Mouse (Mus musculus) cerebellum, adult 9-10 months (tissue): ENCODE measurements around the gene Zfp39.
"Not testable (repeated sequence)": the region's sequence is repeated elsewhere in the genome, so short reads cannot be mapped to it uniquely, and the experiment has no call there.

Experiments used
- DNase-seq: peaks from one replicate; pipeline ENCODE4 v3.0.0; 2022

Gene Zfp39

GRCm38 (mm10) chr11:58918759-58919158, 14.7 kb upstream of the Zfp39 start:
- no peak for DNase-seq

GRCm38 (mm10) chr11:58917745-58918366, 13.8 kb upstream of the Zfp39 start, which contains the start of gene Btnl10:
Gene Btnl10, plus strand, starts transcription at chr11:58917908.
- DNase-seq, result no peak

- DNase-seq, result no peak
Measured at GRCm38 (mm10) chr11:58916879-58917744, 13.1 kb upstream of the Zfp39 start.

GRCm38 (mm10) chr11:58914461-58915028, 10.5 kb upstream of the Zfp39 start:
- DNase-seq, result no peak

GRCm38 (mm10) chr11:58913776-58914175, 9.8 kb upstream of the Zfp39 start:
- no peak for DNase-seq

GRCm38 (mm10) chr11:58904838-58905237, 813 bp upstream of the Zfp39 start:
- DNase-seq, result peak; percentile 46

GRCm38 (mm10) chr11:58904410-58904718, 339 bp upstream of the Zfp39 start:
- no peak for DNase-seq

- DNase-seq, result no peak
Measured at GRCm38 (mm10) chr11:58901080-58901479, 2.9 kb downstream of the Zfp39 start.

- DNase-seq, result no peak
Measured at GRCm38 (mm10) chr11:58897485-58897884, 6.5 kb downstream of the Zfp39 start.

- no peak for DNase-seq
Measured at GRCm38 (mm10) chr11:58894456-58894855, 9.6 kb downstream of the Zfp39 start.

- no peak for DNase-seq
Measured at GRCm38 (mm10) chr11:58890511-58890910, 13.5 kb downstream of the Zfp39 start.

- no peak for DNase-seq
Measured at GRCm38 (mm10) chr11:58883756-58884155, 20.3 kb downstream of the Zfp39 start.

- no peak for DNase-seq
Measured at GRCm38 (mm10) chr11:58870961-58871360, 33.1 kb downstream of the Zfp39 start.

- DNase-seq, result no peak
Measured at GRCm38 (mm10) chr11:58867954-58868330, 36.1 kb downstream of the Zfp39 start.

GRCm38 (mm10) chr11:58867039-58867953, 36.7 kb downstream of the Zfp39 start, which contains the start of gene 2810021J22Rik:
Gene 2810021J22Rik, plus strand, starts transcription at chr11:58867216.
- DNase-seq, result peak; percentile 77

GRCm38 (mm10) chr11:58860744-58861143, 43.3 kb downstream of the Zfp39 start:
- no peak for DNase-seq

GRCm38 (mm10) chr11:58849731-58850130, 54.3 kb downstream of the Zfp39 start:
- no peak for DNase-seq

- DNase-seq, result no peak
Measured at GRCm38 (mm10) chr11:58847636-58848035, 56.4 kb downstream of the Zfp39 start.

- peak; percentile 99 for DNase-seq
Measured at GRCm38 (mm10) chr11:58846919-58847461, 57.0 kb downstream of the Zfp39 start, which contains the start of gene Gm12258. Gene Gm12258, plus strand, starts transcription at chr11:58847158.

GRCm38 (mm10) chr11:58838951-58839350, 65.1 kb downstream of the Zfp39 start, which contains the start of gene Olfr311:
Gene Olfr311, plus strand, starts transcription at chr11:58839251.
- DNase-seq, result not testable (repeated sequence)
